Mouse (Mus musculus) heart, adult 8-10 months (tissue): ENCODE measurements around the gene Mroh8. TPM values are rescaled to one million over a fixed set of nuclear protein-coding genes. Genes with fewer than 3 reads are reported as not detected.
"Not testable (repeated sequence)": the region's sequence is repeated elsewhere in the genome, so short reads cannot be mapped to it uniquely, and the experiment has no call there.

Experiments
- DNase-seq: peaks from one replicate; pipeline ENCODE4 v3.0.0; 2022; ENCODE audit warnings: low spot score
- total RNA-seq, 4 experiments: library from RNA; stranded (reverse); gene quantifications; 2 replicates each; pipeline ENCODE4 v1.2.4; 2022

The Mroh8 gene
- total RNA-seq, 4 experiments from 2014 or later = 0.13 to 0.49 (median 0.23) TPM

DNA sequence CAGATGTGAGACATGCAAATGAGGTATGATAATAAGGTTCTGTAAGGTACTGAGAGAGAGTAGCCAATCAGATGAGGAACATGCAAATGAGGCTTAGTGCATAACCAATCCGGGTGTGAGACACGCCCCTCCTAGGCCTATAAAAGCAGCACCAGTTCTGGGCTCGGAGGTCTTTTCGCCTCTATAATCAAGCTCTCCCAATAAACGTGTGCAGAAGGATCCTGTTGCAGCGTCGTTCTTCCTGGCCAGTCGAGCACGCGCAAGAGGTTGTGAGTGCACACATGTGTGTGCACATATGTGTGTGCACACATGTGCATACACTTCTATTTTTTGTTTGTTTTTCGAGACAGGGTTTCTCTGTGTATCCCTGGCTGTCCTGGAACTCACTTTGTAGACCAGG, 80.9 kb downstream of the Mroh8 start:
- not testable (repeated sequence) for DNase-seq

DNA sequence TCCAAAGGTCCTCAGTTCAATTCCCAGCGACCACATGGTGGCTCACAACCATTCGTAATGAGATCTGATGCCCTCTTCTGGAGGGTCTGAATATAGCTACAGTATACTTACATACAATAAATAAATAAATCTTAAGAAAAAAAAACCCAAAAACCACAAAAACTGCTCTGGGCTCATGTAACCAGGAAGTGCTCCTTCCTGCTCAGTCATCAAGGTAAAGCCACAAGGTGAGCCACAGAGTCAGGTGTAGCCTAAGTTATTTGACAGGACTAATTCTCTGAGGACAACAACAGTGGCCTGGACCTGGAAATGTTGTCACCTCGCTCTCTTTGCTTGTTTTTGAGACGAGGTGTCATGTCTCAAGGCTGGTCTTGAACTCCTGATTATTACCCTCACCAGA, 88.7 kb downstream of the Mroh8 start:
- no peak for DNase-seq

DNA sequence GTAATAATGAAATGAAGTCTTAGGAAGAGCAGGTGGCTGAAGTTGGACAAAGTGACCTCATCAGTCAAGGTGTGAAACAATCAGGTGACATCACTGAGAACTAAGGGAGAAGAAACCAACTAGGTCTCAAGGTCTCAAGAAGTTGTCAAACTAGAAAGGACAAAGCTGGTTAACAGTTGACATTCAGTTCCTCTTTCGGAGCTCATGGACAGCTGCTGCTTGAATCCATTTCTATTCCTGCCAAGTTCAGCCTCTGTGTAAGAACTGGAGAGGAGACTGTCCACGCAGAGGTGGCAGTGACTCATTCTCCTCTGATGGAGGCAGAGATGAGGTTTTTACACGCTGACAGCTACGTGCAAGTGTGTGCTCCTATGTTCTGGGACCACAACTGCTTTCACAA, 92.1 kb downstream of the Mroh8 start:
- DNase-seq = no peak

DNA sequence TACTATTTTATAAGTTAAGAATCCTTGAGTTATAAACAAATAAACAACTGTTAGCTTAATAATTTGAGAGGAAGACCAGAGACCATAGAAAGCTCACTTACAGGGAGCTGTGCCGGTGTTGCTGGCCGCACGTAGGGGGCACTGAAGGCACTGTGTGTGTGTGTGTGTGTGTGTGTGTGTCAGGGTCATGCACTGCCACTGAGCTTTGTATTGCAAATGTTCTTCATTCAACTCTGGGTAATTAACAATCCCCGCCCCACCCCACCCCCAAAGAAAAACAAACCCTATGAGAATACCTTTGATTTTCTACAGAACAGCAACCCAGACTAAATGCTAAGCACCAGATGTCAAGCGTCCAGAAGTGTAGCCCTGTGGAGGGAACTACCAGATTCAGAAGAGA, 92.8 kb downstream of the Mroh8 start:
- no peak for DNase-seq

DNA sequence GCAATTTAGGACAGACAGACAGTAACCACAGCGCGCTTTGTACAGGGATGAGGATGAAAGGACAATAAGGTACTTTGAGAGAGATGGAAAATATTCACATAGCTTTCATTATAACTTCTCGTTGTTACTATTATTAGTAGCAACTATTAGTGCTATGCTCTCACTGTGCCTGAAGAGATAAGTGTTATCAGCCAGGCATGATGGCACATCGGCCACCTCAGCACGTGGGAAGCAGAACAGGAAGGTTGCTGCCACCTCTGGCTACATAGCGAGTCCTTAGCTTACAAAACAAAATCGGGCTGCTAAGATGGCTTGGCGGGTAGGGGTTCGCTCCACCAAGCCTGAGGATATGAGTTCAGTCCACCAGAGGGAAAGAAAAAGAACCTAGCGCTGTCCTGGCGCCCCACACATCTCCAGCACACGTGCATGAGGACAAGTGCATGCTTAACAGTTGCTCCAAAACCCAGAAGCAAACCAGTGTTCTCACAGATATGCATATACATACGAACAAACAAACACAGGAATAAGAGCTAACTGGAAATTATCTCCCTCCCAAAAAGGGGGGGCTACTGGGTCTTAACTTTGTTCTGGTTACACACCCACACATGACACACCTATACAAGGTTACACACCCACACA, 94.2 kb downstream of the Mroh8 start:
- no peak for DNase-seq

DNA sequence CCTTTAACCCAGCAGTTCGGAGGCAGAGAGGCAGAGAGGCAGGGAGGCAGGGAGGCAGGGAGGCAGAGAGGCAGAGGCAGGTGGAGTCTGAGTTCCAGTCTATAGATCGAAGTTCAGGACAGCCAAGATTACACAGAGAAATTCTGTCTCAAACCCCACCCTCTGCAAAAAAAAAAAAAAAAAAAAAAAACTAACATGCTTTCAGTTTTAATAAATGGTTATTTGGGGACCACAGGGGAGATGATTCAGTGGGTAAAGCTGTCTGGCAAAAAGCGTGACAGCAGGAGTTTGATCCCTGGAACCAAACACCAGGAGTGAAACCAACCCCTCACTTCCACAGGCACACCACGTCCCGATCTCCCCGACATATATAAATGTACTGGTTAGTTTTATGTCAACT, 101.2 kb downstream of the Mroh8 start:
- no peak for DNase-seq

DNA sequence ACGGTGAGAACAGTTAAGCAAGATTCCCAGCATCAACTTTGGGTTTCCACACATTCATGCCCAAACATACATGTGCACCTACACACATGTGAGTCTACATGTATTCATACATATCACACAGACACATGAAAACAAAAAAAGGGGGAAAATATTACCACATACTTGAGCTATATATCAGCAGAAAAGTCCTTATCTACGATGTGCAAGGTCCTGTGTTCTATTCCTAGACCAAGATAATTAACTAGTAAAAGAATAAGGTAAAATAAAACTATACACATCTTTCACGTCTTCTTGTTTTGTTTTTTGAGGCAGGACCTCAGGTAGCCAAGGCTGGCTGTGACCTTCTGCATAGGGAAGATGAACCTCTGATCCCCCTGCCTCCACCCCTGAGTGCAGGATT, 103.1 kb downstream of the Mroh8 start:
- no peak for DNase-seq

DNA sequence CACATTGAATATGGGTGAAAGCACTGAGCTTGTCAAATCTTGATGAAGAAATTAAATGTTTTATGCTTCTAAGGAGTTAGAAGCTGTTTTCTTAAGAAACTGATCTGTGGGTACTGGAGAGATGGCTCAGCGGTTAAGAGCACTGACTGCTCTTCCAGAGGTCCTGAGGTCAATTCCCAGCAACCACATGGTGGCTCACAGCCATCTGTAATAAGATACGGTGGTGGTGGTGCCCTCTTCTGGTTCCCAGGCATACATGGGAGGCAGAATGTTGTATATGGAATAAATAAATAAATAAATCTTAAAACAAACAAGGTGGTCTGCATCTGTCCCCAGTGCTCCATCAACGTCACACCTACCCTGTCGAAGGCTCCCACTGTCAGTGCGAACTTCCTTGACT, 104.9 kb downstream of the Mroh8 start:
- no peak for DNase-seq

DNA sequence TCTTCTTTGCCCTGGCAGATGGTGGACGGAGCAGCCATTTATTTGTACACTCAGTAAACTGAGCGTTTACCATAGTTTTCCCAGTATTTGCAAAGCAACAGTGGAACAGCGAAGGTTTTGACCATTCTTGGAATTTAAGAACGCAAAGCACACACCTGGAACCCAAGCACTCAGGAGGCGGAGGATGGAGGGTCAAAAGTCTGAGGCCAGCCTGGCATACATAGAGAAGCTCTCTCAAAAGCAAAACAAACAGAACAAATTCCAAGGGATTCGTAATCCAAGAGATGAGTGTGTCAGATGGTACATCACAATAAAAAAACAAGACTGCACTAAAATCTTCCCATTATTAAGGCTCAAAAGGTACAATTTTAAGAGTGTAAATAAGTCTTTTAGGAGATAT, 105.8 kb downstream of the Mroh8 start:
- no peak for DNase-seq

DNA sequence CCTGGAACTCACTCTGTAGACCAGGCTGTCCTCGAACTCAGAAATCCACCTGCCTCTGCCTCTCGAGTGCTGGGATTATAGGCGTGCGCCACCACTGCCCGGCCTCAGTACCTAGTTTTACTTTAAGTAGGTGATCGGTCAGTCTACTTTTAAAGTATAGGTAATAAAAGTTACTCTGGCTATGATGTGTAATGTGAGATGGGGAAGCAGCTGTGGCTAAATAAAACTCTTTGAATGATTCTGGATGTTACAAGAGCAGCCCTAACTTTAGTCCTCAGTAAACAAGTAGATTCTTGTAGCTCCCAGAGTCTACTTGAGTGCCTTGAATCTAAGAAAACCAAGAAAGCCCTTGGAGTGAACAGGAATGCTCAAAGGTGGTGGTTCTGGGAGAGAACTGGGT, 106.4 kb downstream of the Mroh8 start:
- DNase-seq = no peak

DNA sequence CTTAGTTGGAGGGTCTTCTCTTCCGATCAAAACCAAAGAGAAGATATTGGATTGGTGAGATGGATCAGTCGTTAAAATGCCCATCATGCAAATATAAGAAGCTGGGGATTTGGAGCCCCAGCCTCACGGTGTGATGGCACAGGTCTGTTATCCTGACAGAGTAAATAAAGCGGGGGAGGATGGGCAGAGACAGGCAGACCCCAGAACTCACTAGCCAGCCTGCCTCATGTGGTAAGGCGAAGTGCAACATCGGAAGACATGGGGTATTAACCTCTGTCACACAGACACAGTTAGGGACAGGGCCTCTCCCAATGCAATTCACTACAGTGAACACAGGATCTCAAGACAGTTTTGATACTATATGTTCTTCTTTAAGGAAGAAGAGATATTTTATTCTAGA, 108.7 kb downstream of the Mroh8 start:
- no peak for DNase-seq

DNA sequence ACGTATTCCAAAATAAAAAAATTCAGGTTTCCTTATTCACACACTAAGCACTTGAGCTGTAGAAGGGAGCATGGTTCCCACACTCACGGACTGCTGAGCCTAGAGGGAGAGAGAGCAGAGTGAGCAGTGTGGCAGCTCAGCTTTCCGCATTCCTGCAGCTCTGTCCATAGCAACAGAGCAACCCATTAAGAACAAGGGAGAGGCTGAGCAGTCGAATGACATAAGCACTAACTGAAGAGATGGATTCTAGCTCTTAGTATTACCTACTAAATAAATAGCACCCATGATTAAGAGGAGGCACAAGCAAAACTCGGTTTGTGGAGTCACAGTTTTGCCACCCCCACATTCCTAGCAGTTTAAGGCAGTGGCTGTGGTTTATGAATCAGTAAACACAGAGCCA, 109.2 kb downstream of the Mroh8 start:
- DNase-seq = no peak

DNA sequence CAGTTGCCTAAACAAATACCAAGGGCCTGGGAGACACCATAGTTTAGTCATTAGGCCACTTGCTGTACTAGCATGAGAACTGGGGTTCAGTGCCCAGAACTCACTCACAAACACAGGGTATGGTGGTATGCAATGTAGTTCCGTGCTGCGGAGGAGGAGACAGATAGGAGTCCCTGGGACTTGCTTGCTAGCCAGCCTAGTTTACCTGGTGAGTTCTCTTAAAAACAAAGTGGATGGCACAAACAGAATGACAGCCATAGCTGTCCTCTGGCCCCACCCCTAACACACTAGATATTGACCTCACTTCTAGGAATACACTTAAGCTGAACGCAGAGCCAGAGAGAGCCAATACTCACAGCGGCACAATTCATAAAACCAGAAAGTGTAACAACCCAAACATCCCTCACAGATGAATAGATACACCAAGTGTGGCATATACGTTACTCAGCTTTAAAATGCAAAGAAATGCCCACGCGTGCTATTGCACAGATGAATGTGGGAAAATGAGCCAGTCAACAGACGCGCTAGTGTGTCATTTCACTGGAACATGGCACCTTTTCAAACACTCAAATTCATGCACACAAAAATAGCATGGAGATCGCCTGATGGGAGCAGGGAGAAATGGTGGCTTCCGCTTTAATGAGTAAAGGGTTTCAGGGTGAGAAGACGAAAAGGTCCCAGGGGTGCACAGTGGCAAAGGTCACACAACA, 112.8 kb downstream of the Mroh8 start:
- no peak for DNase-seq

DNA sequence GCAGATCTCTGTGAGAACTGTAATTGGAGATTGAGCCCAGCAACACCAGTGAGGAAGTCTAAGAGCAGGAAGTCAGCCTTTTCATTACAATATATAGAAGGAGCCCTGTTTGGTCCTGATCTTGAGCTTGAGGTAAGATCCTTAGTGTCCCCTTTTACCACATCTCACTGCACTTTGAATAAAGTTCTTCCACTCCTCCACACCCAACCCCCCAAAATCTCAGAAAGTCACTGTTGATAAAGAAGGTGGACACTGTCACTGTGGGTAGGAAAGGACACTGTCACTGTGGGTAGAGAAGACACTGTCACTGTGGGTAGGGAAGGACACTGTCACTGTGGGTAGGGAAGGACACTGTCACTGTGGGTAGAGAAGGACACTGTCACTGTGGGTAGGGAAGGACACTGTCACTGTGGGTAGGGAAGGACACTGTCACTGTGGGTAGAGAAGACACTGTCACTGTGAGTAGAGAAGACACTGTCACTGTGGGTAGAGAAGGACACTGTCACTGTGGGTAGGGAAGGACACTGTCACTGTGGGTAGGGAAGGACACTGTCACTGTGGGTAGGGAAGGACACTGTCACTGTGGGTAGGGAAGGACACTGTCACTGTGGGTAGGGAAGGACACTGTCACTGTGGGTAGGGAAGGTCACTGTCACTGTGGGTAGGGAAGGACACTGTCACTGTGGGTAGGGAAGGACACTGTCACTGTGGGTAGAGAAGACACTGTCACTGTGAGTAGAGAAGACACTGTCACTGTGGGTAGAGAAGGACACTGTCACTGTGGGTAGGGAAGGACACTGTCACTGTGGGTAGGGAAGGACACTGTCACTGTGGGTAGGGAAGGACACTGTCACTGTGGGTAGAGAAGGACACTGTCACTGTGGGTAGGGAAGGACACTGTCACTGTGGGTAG, 113.8 kb downstream of the Mroh8 start:
- not testable (repeated sequence) for DNase-seq

DNA sequence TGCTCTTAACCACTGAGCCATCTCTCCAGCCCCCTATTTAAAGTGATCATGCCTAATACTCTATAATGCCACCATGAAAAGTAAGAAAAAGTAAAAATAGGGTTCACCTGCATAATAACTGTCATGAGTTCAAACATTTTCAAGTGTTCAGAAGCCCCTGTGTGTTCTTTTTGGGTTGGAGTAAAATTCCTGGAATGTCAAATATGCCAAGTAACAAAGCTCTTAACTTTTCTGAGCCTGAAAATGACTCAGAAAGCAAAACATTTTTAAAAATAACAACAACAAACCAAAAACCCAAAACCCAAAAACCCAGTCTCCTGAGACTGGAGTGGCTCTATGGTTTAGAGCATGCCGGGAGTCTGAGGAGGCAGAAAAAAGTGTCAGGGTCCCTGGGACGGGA, 115.2 kb downstream of the Mroh8 start:
- DNase-seq = no peak

Other genes with a start within 250 kb of the Mroh8 start
- 10 to 100 TPM in 1 of 4 experiments, 1 to 10 TPM in 3; 8.7 to 11.1 (median 8.9) TPM for gene Soga1, start 200.3 kb downstream of the Mroh8 start, total RNA-seq
- gene Tldc2, start 192.5 kb downstream of the Mroh8 start, total RNA-seq = not detected
- 10 to 100 TPM; 20.5 to 23.6 (median 21.5) TPM for gene Samhd1, start 144.3 kb downstream of the Mroh8 start, total RNA-seq
- 1 to 10 TPM; 1.2 to 1.9 (median 1.3) TPM for gene Rbl1, start 75.0 kb downstream of the Mroh8 start, total RNA-seq
- 100 to 1,000 TPM in 2 of 4 experiments, 10 to 100 TPM in 2; 99.4 to 106 (median 101) TPM for gene Rpn2, start 532 bp downstream of the Mroh8 start, total RNA-seq
- gene Ghrh, start 68.0 kb upstream of the Mroh8 start, total RNA-seq = not detected
- 10 to 100 TPM; 19.6 to 24.3 (median 22.9) TPM for gene Manbal, start 88.0 kb upstream of the Mroh8 start, total RNA-seq
- gene Src, start 138.9 kb upstream of the Mroh8 start, total RNA-seq = 1 to 10 TPM; 3.2 to 4.9 (median 3.7) TPM